Mouse (Mus musculus) layer of hippocampus, adult 2 months (tissue): ENCODE measurements at regions not wholly inside any gene's neighbourhood (a gene's known extent, or its start where the extent isn't known, plus 50 kb on each side); places are given as distances from the start of the nearest gene placed in this dataset.

Experiments
- DNase-seq, 2 experiments: peaks; one replicate each; pipeline ENCODE4 v3.0.0; 2022; ENCODE audit warnings: low spot score in 2 of 2
- H3K27ac ChIP-seq: fragments of 200-600 bp; 2 replicates; pipeline ENCODE4 v1.8.1; 2022
- H3K4me3 ChIP-seq: fragments of 200-600 bp; 2 replicates; pipeline ENCODE4 v1.8.1; 2022; ENCODE audit warnings: mild to moderate bottlenecking
- CTCF ChIP-seq: fragments of 200-600 bp; conservative IDR thresholded peaks from 2 replicates; pipeline ENCODE4 v1.8.1; 2022; ENCODE audit warnings: antibody characterized with exemption, mild to moderate bottlenecking, moderate library complexity

DNA sequence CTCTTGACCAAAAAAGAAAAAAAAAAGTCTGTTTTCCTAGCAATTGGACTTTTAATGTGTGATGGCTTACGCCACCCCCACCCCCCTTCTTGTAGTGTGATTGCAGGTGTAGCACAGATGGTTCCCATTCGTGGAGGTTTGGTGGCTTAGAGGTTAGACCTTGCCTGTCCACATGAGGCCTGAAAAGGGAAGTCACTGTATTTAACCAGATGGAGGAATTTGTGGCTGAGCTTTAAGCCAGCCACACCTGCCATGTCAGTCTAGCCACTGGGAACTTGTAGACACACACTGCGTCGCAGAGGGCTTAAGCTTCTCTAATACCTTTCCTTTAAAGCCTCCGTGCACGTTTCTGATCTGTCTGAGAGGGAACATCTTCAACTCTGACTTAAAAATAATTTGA, 229.0 kb downstream of the Kcnrg start:
- no peak for DNase-seq
- Histone ChIP-seq H3K27ac (no peak overlapping the region), H3K4me3 (no peak overlapping the region)
- TF ChIP-seq CTCF = no peak

DNA sequence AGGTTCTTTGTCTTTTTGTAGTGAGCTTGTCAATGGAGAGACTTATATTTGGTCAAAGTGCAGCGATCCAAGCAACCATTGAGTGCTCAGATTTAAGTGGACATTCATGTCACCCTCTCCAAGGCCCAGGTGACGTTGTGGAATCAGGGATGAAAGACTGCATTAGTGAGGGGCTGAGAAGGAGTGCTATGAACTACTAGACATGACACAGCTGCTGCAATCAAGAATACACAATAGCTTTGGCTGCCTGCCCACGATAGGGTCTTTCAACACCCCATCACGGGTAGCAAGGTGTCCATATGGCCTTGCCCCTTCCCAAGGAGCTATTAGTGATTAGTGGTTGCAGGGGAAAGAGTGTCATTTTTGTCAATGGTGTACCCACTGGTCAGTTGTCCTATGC, 229.7 kb downstream of the Kcnrg start:
- no peak for TF ChIP-seq CTCF

DNA sequence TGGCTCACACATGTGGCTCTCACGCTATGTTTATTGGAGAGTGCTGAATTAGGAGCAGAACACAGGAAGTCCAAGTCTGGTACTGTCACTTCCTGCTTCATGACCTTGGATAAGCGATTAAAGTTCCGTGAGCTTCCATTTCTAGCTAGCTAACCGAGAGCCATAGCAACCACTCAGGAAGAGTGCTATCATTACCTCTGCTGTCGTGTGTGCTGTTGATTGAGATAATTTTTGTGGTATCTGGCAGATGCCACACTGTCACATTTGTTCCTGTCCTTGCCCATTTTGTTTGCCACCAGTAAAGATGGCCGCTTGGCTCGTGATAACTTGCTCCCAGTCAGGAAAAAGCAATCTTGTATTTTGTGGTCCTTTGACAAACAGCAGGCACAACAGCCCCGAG, 230.6 kb downstream of the Kcnrg start:
- no peak overlapping the region for H3K27ac ChIP-seq
- DNase-seq = no peak
- TF ChIP-seq CTCF = no peak

More for the DNA sequence above, 229.7 kb downstream of the Kcnrg start:
- Histone ChIP-seq H3K4me3 (no peak overlapping the region), H3K27ac (no peak overlapping the region)
- no peak for DNase-seq

DNA sequence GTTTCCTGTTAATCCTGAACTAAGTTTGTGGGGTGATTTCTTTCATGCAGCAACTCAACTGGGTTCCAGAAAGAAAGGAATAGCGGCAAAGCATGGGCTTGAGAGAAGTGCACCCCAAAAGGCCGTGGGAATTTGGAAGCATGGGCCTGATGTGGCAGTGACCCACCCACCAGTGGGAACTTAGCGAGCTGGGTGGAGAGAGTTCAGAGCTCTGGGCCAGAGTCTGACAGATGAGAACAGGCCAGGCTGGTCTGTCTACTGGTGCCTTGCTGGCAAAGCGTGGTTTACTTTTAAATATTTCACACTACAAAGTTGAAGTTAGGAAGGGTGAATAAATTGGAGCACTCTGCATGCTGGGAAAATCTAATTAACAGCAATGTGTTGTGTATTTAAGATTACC, 235.2 kb downstream of the Kcnrg start:
- no peak for TF ChIP-seq CTCF
- Histone ChIP-seq H3K27ac (no peak overlapping the region), H3K4me3 (no peak overlapping the region)
- DNase-seq = no peak

More for the DNA sequence above, 230.6 kb downstream of the Kcnrg start:
- no peak overlapping the region for H3K4me3 ChIP-seq

DNA sequence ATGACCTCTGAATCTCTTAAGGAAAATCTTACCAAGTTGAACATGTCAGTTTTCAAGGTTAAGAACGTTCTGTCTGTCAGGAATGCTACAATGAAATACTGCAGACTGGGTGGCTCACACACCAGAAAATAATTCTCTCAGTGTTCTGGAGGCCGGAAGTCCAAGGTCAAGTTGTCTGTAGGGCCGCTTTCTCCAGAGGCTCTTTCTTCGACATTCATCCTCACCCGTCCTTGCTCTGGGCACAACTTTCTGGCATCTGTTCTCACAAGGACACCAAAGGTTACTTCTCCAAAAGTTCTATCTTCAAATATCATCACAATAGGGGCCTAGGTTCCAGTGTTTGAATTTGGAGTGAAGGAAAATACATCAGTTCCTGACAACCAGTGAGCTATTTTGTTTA, 239.2 kb downstream of the Kcnrg start:
- no peak overlapping the region for H3K27ac ChIP-seq
- DNase-seq = no peak
- no peak for TF ChIP-seq CTCF

DNA sequence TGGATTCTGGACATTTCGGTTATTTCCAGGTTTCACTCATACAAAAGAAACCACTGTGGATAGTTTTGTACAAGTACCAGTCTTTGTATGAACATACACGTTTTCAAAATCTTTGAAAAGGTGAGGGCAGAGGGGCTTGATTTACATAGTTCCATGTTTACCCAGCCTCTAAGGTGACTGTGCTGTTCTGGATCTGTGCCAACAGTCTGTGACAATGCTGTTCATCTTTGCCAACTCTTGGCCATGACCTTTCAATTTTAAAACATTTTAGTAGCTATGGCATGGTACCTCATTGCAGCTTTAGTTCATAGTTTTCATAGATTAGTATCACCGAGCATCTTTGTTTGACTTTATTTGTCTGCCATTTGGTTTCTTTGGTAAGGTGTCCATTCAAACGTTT, 243.0 kb downstream of the Kcnrg start:
- no peak for TF ChIP-seq CTCF
- Histone ChIP-seq H3K27ac (no peak overlapping the region), H3K4me3 (no peak overlapping the region)
- no peak for DNase-seq

More for the DNA sequence above, 239.2 kb downstream of the Kcnrg start:
- H3K4me3 ChIP-seq = no peak overlapping the region

DNA sequence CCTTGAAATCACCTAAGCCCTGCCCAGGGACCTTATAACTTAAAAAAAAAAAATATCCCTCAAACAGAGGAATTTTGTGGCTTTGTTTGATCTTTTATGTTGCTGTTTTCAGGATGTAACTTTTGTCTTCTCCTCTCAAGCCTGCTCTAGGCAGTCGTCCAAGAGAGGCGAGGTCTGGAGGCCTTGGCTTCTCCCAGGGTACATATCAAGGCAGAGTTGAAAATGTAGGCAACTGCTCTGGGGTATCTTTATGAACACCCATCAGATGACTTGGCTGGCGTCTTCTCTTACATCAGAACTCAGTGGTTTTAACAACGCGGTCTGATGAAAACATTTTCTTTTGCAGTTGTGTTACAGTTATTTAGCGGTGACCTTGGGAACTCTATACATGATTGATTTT, 250.4 kb downstream of the Kcnrg start:
- Histone ChIP-seq H3K27ac (no peak overlapping the region), H3K4me3 (no peak overlapping the region)
- no peak for TF ChIP-seq CTCF
- no peak for DNase-seq

DNA sequence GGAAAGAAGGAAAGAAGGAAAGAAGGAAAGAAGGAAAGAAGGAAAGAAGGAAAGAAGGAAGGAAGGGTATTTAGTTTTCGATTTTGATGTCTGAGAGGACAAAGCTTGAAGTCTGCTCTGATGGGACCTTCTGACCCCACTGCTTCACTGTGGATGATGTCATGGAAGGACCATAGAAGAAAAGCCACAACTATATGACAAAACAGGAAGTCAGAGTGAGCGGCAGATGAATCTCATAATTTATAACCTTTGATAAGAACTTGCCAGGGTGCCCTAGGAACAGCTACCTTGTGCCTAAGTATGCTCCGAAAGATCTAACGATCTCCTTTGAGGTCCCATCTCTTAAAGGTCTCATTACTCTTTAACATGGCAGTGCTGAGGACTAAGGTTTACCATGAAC, 253.4 kb downstream of the Kcnrg start:
- no peak overlapping the region for H3K27ac ChIP-seq
- H3K4me3 ChIP-seq = no peak overlapping the region
- DNase-seq = no peak
- TF ChIP-seq CTCF = no peak

DNA sequence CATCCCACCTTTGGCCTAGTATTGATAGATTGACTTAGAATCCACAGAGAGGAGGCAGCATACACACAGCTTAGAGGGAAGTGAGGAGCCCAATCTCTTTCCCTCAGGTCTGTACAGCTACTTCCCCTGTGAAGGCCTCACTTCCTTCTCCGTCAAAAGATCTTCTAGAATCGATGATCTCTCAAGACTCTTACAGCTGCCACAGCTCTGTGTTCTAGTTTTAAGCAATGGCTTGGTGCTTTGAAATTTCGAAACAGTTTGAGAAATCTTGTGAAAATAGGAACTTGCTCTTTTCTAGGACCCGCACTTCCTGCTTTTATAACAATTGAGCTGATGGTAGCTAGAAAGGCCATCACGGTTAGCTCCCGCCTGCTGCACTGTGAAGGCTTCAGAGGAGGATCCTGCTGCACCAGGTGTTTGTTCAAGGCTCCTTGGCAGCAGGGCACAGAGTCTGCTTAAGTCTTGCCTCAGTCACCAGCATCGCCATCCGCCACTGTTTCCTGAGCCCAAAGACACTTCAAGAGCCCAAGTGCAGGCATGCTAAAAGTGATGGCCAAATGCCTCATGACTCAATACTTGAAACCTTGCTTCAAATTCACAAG, 254.2 kb downstream of the Kcnrg start:
- no peak for TF ChIP-seq CTCF
- no peak for DNase-seq
- H3K27ac ChIP-seq = no peak overlapping the region
- no peak overlapping the region for H3K4me3 ChIP-seq

DNA sequence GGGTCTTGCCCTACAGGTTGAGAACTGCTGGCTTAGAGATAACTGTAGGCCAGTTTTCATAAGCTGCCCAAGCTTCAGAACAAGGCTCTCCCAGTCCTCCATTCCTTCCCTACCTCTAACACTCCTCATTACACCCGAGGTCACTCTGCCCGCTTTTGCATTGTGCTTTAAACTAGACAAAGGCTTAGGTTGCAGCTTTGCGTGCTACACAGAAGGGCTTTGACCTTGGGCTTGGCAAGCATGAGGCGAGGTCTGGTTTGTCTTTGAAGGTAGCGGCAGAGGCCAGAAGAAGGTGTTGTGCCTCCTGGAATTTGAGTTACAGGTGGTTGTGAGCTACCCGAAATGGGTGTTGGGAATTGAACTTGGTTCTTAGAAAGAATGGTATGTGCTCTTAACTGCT, 255.7 kb downstream of the Kcnrg start:
- no peak for DNase-seq
- Histone ChIP-seq H3K27ac (no peak overlapping the region), H3K4me3 (no peak overlapping the region)
- no peak for TF ChIP-seq CTCF

DNA sequence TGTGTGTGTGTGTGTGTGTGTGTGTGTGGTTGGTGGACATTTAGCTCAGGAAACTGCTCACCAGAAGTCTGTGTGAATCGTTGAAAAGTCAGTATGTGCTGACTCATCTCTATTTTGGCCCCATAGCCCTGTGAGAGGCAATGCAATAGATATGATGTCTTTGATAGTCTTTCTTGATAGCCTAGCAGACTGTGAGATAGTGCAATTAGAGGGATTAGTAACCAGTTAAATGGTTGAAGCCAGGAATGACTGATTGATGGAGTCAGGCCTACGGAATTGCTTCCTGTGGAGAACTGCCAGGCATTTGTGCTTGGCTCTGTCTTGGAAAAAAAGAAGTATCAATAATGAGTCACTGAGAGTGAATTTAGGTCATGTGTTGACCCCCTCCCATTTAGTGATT, 256.2 kb downstream of the Kcnrg start:
- H3K27ac ChIP-seq = no peak overlapping the region
- TF ChIP-seq CTCF = no peak
- no peak overlapping the region for H3K4me3 ChIP-seq
- DNase-seq = no peak

DNA sequence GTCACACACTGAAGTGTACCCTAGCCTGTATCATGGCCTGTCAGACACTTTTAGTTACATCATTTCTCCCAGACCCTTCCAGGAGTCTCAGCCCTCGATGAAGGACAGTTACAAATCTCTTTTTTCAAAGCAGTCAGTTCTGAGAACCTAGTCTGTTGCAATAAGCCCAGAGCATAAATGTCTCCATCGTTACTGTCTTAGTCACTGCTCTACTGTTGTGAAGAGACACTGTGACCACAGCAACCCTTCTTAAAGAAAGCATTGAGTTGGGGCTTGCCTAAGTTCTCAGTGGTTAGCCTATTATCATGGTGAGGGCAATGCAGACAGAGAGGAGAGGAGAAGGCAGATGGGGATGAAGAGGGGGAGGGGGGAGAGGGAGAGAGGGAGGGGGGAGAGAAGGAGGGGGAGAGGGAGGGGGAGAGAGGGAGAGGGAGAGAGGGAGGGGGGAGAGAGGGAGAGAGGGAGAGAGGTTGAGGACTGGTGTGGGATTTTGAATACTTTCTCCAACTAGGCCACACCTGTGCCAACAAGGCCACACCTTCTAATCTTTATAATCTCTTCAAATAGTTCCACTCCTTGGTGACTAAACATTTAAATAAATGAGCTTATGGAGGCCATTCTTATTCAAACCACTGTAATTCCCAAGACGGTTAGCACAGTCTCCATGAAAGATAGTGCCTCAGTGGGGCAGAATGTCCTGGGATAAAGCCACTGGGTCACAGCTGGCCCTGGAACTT, 259.4 kb downstream of the Kcnrg start:
- TF ChIP-seq CTCF = no peak
- DNase-seq = no peak
- Histone ChIP-seq H3K27ac (no peak overlapping the region), H3K4me3 (no peak overlapping the region)

DNA sequence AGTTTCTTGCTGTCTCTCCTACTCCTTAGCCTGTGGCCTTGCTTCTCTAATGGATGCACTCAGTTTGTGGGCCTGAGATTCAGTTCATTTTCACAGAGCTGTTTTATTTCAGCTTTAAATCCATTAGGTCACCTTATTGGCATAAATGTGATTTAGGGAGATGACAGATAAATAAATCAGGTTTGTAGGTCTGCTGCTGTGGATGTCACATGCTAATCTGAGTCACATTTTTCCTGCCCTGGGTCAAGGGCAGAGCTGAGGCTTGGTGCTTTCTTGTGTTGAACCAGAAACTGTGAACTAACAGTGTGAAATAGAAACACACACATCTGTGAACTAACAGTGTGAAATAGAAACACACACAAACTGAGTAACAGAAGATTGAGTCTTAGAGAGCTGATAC, 266.9 kb downstream of the Kcnrg start:
- no peak for DNase-seq
- no peak for TF ChIP-seq CTCF
- no peak overlapping the region for H3K4me3 ChIP-seq
- no peak overlapping the region for H3K27ac ChIP-seq

DNA sequence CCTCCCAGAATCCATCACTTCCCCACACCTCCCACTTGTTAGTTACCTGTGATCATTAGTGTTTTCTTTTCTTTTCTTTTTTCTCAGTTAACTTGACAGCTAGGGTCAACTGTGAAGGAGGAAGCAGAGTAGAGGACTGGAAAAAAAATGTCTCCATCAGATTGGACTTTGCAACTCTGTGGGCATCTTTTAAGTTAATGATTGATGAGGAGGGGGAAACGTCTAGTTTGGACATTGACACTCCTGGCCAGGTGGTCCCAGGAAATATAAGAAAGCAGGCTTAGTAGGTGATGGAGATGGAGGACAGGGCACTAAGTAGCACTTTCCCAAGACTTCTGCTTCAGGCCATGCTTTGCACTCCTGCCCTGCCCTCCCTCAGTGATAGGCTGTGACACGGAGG, 272.2 kb downstream of the Kcnrg start:
- Histone ChIP-seq H3K4me3 (no peak overlapping the region), H3K27ac (no peak overlapping the region)
- TF ChIP-seq CTCF = no peak
- DNase-seq = no peak
